Mouse (Mus musculus) heart, adult 2 months (tissue): ENCODE measurements at regions not wholly inside any gene's neighbourhood (a gene's known extent, or its start where the extent isn't known, plus 50 kb on each side); places are given as distances from the start of the nearest gene placed in this dataset.

Experiments used
- DNase-seq, 2 experiments: peaks; one replicate each; pipeline ENCODE4 v3.0.0; 2021
- H3K27ac ChIP-seq: fragments of 200-600 bp; 2 replicates; pipeline ENCODE4 v1.8.1; 2022
- H3K27me3 ChIP-seq: fragments of 200-500 bp; 2 replicates; pipeline ENCODE4 v1.6.1; 2012; ENCODE audit warnings: mild to moderate bottlenecking, low read length, inconsistent platforms, mixed read lengths; ENCODE audit not compliant: control insufficient read depth, insufficient read depth
- H3K36me3 ChIP-seq: fragments of 200-500 bp; 2 replicates; pipeline ENCODE4 v1.6.1; 2012; ENCODE audit warnings: low read length, inconsistent platforms; ENCODE audit not compliant: control insufficient read depth, insufficient read depth
- H3K4me1 ChIP-seq: fragments of 200-500 bp; 2 replicates; pipeline ENCODE4 v1.6.1; 2011; ENCODE audit warnings: low read length; ENCODE audit not compliant: control insufficient read depth, insufficient read depth
- H3K4me3 ChIP-seq: fragments of 200-600 bp; 2 replicates; pipeline ENCODE4 v1.8.1; 2022
- H3K79me2 ChIP-seq: fragments of 200-500 bp; replicated peaks from 2 replicates; pipeline ENCODE4 v1.6.1; 2012; ENCODE audit warnings: mild to moderate bottlenecking, inconsistent platforms, low read length, moderate library complexity, mixed read lengths; ENCODE audit not compliant: control insufficient read depth, insufficient read depth
- H3K9ac ChIP-seq: fragments of 200-500 bp; 2 replicates; pipeline ENCODE4 v1.6.1; 2012; ENCODE audit warnings: low read depth, mild to moderate bottlenecking, control low read depth, inconsistent platforms, low read length, mixed read lengths
- CTCF ChIP-seq: fragments of 200-600 bp; IDR thresholded peaks from 2 replicates; pipeline ENCODE4 v1.8.1; 2022; ENCODE audit warnings: antibody characterized with exemption, mild to moderate bottlenecking, moderate library complexity
- EP300 ChIP-seq: fragments of 200-500 bp; IDR thresholded peaks from 2 replicates; pipeline ENCODE4 v1.6.1; 2011; ENCODE audit warnings: low read depth, low read length, control low read depth; ENCODE audit not compliant: insufficient read depth
- POLR2A ChIP-seq: fragments of 200-500 bp; IDR thresholded peaks from 2 replicates; pipeline ENCODE4 v1.6.1; 2011; ENCODE audit warnings: mild to moderate bottlenecking, low read depth, low read length, control low read depth; ENCODE audit not compliant: insufficient read depth
- WGBS: fragments of 180-500 bp; shearing (Covaris S2); methylation state at CpG from one replicate; pipeline ENCODE4 v1.1.7; 2018; 5-methylcytosine and 5-hydroxymethylcytosine counted together
- intact Hi-C: fragments of 180-260 bp; cut with DNase I; formaldehyde crosslinking; loops from one replicate; pipeline ENCODE4 v1.15.1; 2025

- no peaks in the 10 kb centered on the region for H3K27me3 ChIP-seq
- no peaks in the 10 kb centered on the region for H3K36me3 ChIP-seq
- H3K4me1 ChIP-seq: no peaks in the 10 kb centered on the region
- no peak overlapping the region for H3K9ac ChIP-seq
- no peak for DNase-seq
- H3K79me2 ChIP-seq: no peaks in the 10 kb centered on the region
- H3K27ac ChIP-seq: no peak overlapping the region
- H3K4me3 ChIP-seq: no peak overlapping the region
- WGBS: 84% methylated on average over 2 of the region's 2 CpGs
- TF ChIP-seq CTCF (no peak), EP300 (no peak), POLR2A (no peak)
- intact Hi-C loops: no loop called here
Measured at GRCm38 (mm10) chr10:124208317-124208716, 944.5 kb downstream of the Fam19a2 start.

GRCm38 (mm10) chr10:124219461-124219860, 955.7 kb downstream of the Fam19a2 start:
- DNase-seq: no peak
- intact Hi-C loops: no loop called here
- Histone ChIP-seq H3K27ac (no peak overlapping the region), H3K79me2 (no peaks in the 10 kb centered on the region), H3K4me1 (no peaks in the 10 kb centered on the region), H3K27me3 (no peaks in the 10 kb centered on the region), H3K9ac (no peak overlapping the region), H3K4me3 (no peak overlapping the region), H3K36me3 (no peaks in the 10 kb centered on the region)
- 66% methylated on average over 1 of the region's 1 CpGs for WGBS
- no peak for TF ChIP-seq POLR2A
- TF ChIP-seq CTCF: no peak
- no peak for TF ChIP-seq EP300

- WGBS: 25% methylated on average over 2 of the region's 2 CpGs
- no peak for TF ChIP-seq EP300
- no peak for TF ChIP-seq CTCF
- no peak for TF ChIP-seq POLR2A
- Histone ChIP-seq H3K36me3 (no peaks in the 10 kb centered on the region), H3K27ac (no peak overlapping the region), H3K4me3 (no peak overlapping the region), H3K79me2 (no peaks in the 10 kb centered on the region), H3K9ac (no peak overlapping the region), H3K4me1 (no peaks in the 10 kb centered on the region), H3K27me3 (no peaks in the 10 kb centered on the region)
- no peak for DNase-seq
- intact Hi-C loops: no loop called here
Measured at GRCm38 (mm10) chr10:124222068-124222467, 958.3 kb downstream of the Fam19a2 start.

- intact Hi-C loops: no loop called here
- no peak for DNase-seq
Measured at GRCm38 (mm10) chr10:124227061-124227460, 963.3 kb downstream of the Fam19a2 start.

GRCm38 (mm10) chr10:124249358-124249757, 985.6 kb downstream of the Fam19a2 start:
- no peaks in the 10 kb centered on the region for H3K79me2 ChIP-seq
- intact Hi-C loops: no loop called here
- no peak overlapping the region for H3K9ac ChIP-seq
- H3K4me3 ChIP-seq: no peak overlapping the region
- H3K27ac ChIP-seq: no peak overlapping the region
- WGBS: 23% methylated on average over 4 of the region's 4 CpGs
- no peaks in the 10 kb centered on the region for H3K36me3 ChIP-seq
- no peak for DNase-seq
- no peaks in the 10 kb centered on the region for H3K4me1 ChIP-seq
- no peaks in the 10 kb centered on the region for H3K27me3 ChIP-seq
- TF ChIP-seq EP300: no peak
- TF ChIP-seq POLR2A: no peak
- no peak for TF ChIP-seq CTCF

More at GRCm38 (mm10) chr10:124227061-124227460, 963.3 kb downstream of the Fam19a2 start:
- TF ChIP-seq CTCF (no peak), POLR2A (no peak), EP300 (no peak)
- H3K79me2 ChIP-seq: no peaks in the 10 kb centered on the region
- H3K27me3 ChIP-seq: no peaks in the 10 kb centered on the region
- H3K9ac ChIP-seq: no peak overlapping the region
- no peak overlapping the region for H3K27ac ChIP-seq
- H3K36me3 ChIP-seq: no peaks in the 10 kb centered on the region
- H3K4me3 ChIP-seq: no peak overlapping the region
- no peaks in the 10 kb centered on the region for H3K4me1 ChIP-seq
- whole genome bisulfite sequencing: 93% methylated on average over 1 of the region's 1 CpGs

GRCm38 (mm10) chr10:124250004-124250403, 986.2 kb downstream of the Fam19a2 start:
- no peaks in the 10 kb centered on the region for H3K4me1 ChIP-seq
- H3K27me3 ChIP-seq: no peaks in the 10 kb centered on the region
- DNase-seq: no peak
- H3K4me3 ChIP-seq: no peak overlapping the region
- H3K79me2 ChIP-seq: no peaks in the 10 kb centered on the region
- intact Hi-C loops: no loop called here
- H3K27ac ChIP-seq: no peak overlapping the region
- no peaks in the 10 kb centered on the region for H3K36me3 ChIP-seq
- TF ChIP-seq POLR2A: no peak
- TF ChIP-seq EP300: no peak
- TF ChIP-seq CTCF: no peak
- no peak overlapping the region for H3K9ac ChIP-seq
- 53% methylated on average over 4 of the region's 4 CpGs for WGBS
